Mouse (Mus musculus) spleen, adult 18-20 months (tissue): Measurements from ENCODE around the gene Rpain.

Source experiments
- DNase-seq, 2 experiments: peaks; one replicate each; pipeline ENCODE4 v3.0.0; 2022; ENCODE audit warnings: mixed read lengths in 2 of 2

Rpain gene

GRCm38 (mm10) chr11:70969821-70970559 lies at the start of gene Rpain, which contains the start of gene Nup88:
Rpain (plus strand) TSS chr11:70970213.
Nup88 (minus strand) TSS chr11:70969973.
- DNase-seq = peak; percentile 82 to 85

- DNase-seq = no peak
Observed at GRCm38 (mm10) chr11:70931461-70931860, 38.6 kb upstream of the Rpain start.

GRCm38 (mm10) chr11:70935316-70935715 lies 34.7 kb upstream of the Rpain start:
- no peak for DNase-seq

GRCm38 (mm10) chr11:70942596-70942995 lies 27.4 kb upstream of the Rpain start:
- DNase-seq = no peak

- DNase-seq = no peak
Observed at GRCm38 (mm10) chr11:70943651-70944050, 26.4 kb upstream of the Rpain start.

GRCm38 (mm10) chr11:70944935-70945817 lies 24.8 kb upstream of the Rpain start:
- no peak for DNase-seq

GRCm38 (mm10) chr11:70954711-70955110 lies 15.3 kb upstream of the Rpain start:
- no peak for DNase-seq

- DNase-seq = no peak
Observed at GRCm38 (mm10) chr11:70960786-70961554, 9.0 kb upstream of the Rpain start.

GRCm38 (mm10) chr11:70964222-70964907 lies 5.6 kb upstream of the Rpain start:
- DNase-seq = no peak

- no peak for DNase-seq
Observed at GRCm38 (mm10) chr11:70969271-70969794, 680 bp upstream of the Rpain start.

- no peak for DNase-seq
Observed at GRCm38 (mm10) chr11:70970560-70971540, 837 bp downstream of the Rpain start.

- DNase-seq = no peak
Observed at GRCm38 (mm10) chr11:70972586-70972985, 2.6 kb downstream of the Rpain start.

- no peak for DNase-seq
Observed at GRCm38 (mm10) chr11:70973947-70974346, 3.9 kb downstream of the Rpain start.

- DNase-seq = no peak
Observed at GRCm38 (mm10) chr11:70975193-70975592, 5.2 kb downstream of the Rpain start.

GRCm38 (mm10) chr11:70977293-70977692 lies 7.3 kb downstream of the Rpain start:
- no peak for DNase-seq

- no peak for DNase-seq
Observed at GRCm38 (mm10) chr11:70980232-70980631, 10.2 kb downstream of the Rpain start.

- DNase-seq = no peak
Observed at GRCm38 (mm10) chr11:70980751-70981510, 10.9 kb downstream of the Rpain start.

GRCm38 (mm10) chr11:70982030-70982429 lies 12.0 kb downstream of the Rpain start:
- DNase-seq = no peak

GRCm38 (mm10) chr11:70982557-70983228 lies 12.7 kb downstream of the Rpain start, which contains the start of gene C1qbp:
C1qbp (minus strand) TSS chr11:70983026.
- peak; percentile 86 to 96 for DNase-seq
